Mouse (Mus musculus) heart, embryonic 16.5 days (tissue): ENCODE data around the gene Gm20388. TPM values are rescaled to one million over a fixed set of nuclear protein-coding genes. Genes with fewer than 3 reads are reported as not detected.
A peak's percentile ranks its signal among the peaks of the same experiment; 100 is the strongest.

Experiments used
- ATAC-seq: fragments of 200-750 bp; cut with Nextera tagmentation; replicated peaks from 2 replicates; pipeline ENCODE4 v1.8.0; 2017; ENCODE audit warnings: moderate number of reproducible peaks; ENCODE audit not compliant: insufficient read depth, low FRiP score; ENCODE audit errors: extremely low read depth
- H3K27ac ChIP-seq: fragments of 300-500 bp; sonication (generic); 2 replicates; pipeline ENCODE4 v1.5.1; 2014; ENCODE audit warnings: mild to moderate bottlenecking, low read length, control low read depth, moderate library complexity
- H3K27me3 ChIP-seq: fragments of 300-500 bp; sonication (generic); 2 replicates; pipeline ENCODE4 v1.6.1; 2014; ENCODE audit warnings: low read length, mixed read lengths; ENCODE audit not compliant: control insufficient read depth, insufficient read depth
- H3K36me3 ChIP-seq: fragments of 300-500 bp; sonication (generic); 2 replicates; pipeline ENCODE4 v1.6.1; 2014; ENCODE audit not compliant: control insufficient read depth, insufficient read depth
- H3K4me1 ChIP-seq: fragments of 300-500 bp; sonication (generic); 2 replicates; pipeline ENCODE4 v1.6.1; 2014; ENCODE audit warnings: low read length, mixed read lengths; ENCODE audit not compliant: control insufficient read depth, insufficient read depth
- H3K4me2 ChIP-seq: fragments of 300-500 bp; sonication (generic); 2 replicates; pipeline ENCODE4 v1.6.1; 2014; ENCODE audit warnings: low read depth, mild to moderate bottlenecking, control low read depth, low read length
- H3K4me3 ChIP-seq: fragments of 300-500 bp; sonication (generic); 2 replicates; pipeline ENCODE4 v1.5.1; 2014; ENCODE audit warnings: mild to moderate bottlenecking, control low read depth, low read length
- H3K9ac ChIP-seq: fragments of 300-500 bp; sonication (generic); 2 replicates; pipeline ENCODE4 v1.6.1; 2014; ENCODE audit warnings: low read length, control low read depth
- H3K9me3 ChIP-seq: fragments of 300-500 bp; sonication (generic); replicated peaks from 2 replicates; pipeline ENCODE4 v1.6.1; 2016; ENCODE audit warnings: low read length; ENCODE audit not compliant: control insufficient read depth
- WGBS: fragments of 180-500 bp; shearing (Covaris S2); extraction: QIAGEN DNeasy Blood & Tissue Kit; methylation state at CpG from one replicate; pipeline ENCODE4 v1.1.7; 2014; 5-methylcytosine and 5-hydroxymethylcytosine counted together
- polyA plus RNA-seq: library from polyadenylated mRNA; unstranded; fragments of >200 nt; fragmentation: Nextera tagmentation; extraction: Ambion mirVana; gene quantifications from 2 replicates; pipeline ENCODE4 v1.2.1, GENCODE M21; 2015

Gm20388 gene
- polyA plus RNA-seq, 1 experiment from 2014 or later: 4.5 TPM

- no peaks in the 10 kb centered on the region for H3K9me3 ChIP-seq
- 85% methylated on average over 2 of the region's 2 CpGs for WGBS
- no peak overlapping the region for H3K9ac ChIP-seq
- H3K4me1 ChIP-seq: peaks cover 17% of the 10 kb centered on the region
- H3K4me3 ChIP-seq: no peak overlapping the region
- no peak overlapping the region for H3K27ac ChIP-seq
- no peaks in the 10 kb centered on the region for H3K36me3 ChIP-seq
- ATAC-seq: no peak
- H3K4me2 ChIP-seq: no peak overlapping the region
- no peaks in the 10 kb centered on the region for H3K27me3 ChIP-seq
Observed at GRCm38 (mm10) chr8:120452111-120452510, 541.5 kb downstream of the Gm20388 start.

GRCm38 (mm10) chr8:120454404-120454803 is 543.8 kb downstream of the Gm20388 start:
- Histone ChIP-seq H3K27me3 (no peaks in the 10 kb centered on the region), H3K9ac (no peak overlapping the region), H3K4me1 (peaks cover 14% of the 10 kb centered on the region), H3K4me3 (no peak overlapping the region), H3K36me3 (no peaks in the 10 kb centered on the region), H3K27ac (no peak overlapping the region), H3K9me3 (no peaks in the 10 kb centered on the region), H3K4me2 (no peak overlapping the region)
- ATAC-seq: no peak
- 49% methylated on average over 6 of the region's 6 CpGs for whole genome bisulfite sequencing

- Histone ChIP-seq H3K9ac (peak overlapping the region; percentile 27), H3K4me2 (no peak overlapping the region), H3K27ac (no peak overlapping the region; the same call in 1 of the 2 replicates), H3K36me3 (no peaks in the 10 kb centered on the region), H3K27me3 (no peaks in the 10 kb centered on the region), H3K9me3 (no peaks in the 10 kb centered on the region), H3K4me3 (no peak overlapping the region), H3K4me1 (peaks cover 48% of the 10 kb centered on the region)
- no peak for ATAC-seq
- 40% methylated on average over 6 of the region's 6 CpGs for WGBS
Observed at GRCm38 (mm10) chr8:120460375-120460774, 549.7 kb downstream of the Gm20388 start.

GRCm38 (mm10) chr8:120462119-120462551 is 551.5 kb downstream of the Gm20388 start:
- Histone ChIP-seq H3K4me2 (peak overlapping the region; percentile 34), H3K4me3 (no peak overlapping the region), H3K27ac (peak overlapping the region; percentile 52), H3K27me3 (no peaks in the 10 kb centered on the region), H3K36me3 (no peaks in the 10 kb centered on the region), H3K4me1 (peaks cover 56% of the 10 kb centered on the region), H3K9me3 (no peaks in the 10 kb centered on the region), H3K9ac (peak overlapping the region; percentile 58; the same call in 1 of the 2 replicates)
- peak; percentile 49 for ATAC-seq
- 19% methylated on average over 15 of the region's 15 CpGs for WGBS

GRCm38 (mm10) chr8:120462611-120463010 is 552.0 kb downstream of the Gm20388 start:
- Histone ChIP-seq H3K4me3 (no peak overlapping the region), H3K9ac (no peak overlapping the region), H3K9me3 (no peaks in the 10 kb centered on the region), H3K4me2 (peak overlapping the region; percentile 34; the same call in 1 of the 2 replicates), H3K36me3 (no peaks in the 10 kb centered on the region), H3K27ac (peak overlapping the region; percentile 52), H3K4me1 (peaks cover 56% of the 10 kb centered on the region), H3K27me3 (no peaks in the 10 kb centered on the region)
- no peak for ATAC-seq
- WGBS: 66% methylated on average over 6 of the region's 6 CpGs

GRCm38 (mm10) chr8:120463918-120464584 is 553.4 kb downstream of the Gm20388 start:
- WGBS: 89% methylated on average over 7 of the region's 9 CpGs
- Histone ChIP-seq H3K4me1 (peaks cover 56% of the 10 kb centered on the region), H3K4me3 (no peak overlapping the region), H3K36me3 (no peaks in the 10 kb centered on the region), H3K9ac (no peak overlapping the region), H3K9me3 (no peaks in the 10 kb centered on the region), H3K27ac (peak overlapping the region; percentile 41; the same call in 1 of the 2 replicates), H3K4me2 (no peak overlapping the region), H3K27me3 (no peaks in the 10 kb centered on the region)
- ATAC-seq: no peak

- Histone ChIP-seq H3K4me3 (no peak overlapping the region), H3K9me3 (no peaks in the 10 kb centered on the region), H3K27ac (peak overlapping the region; percentile 41; the same call in 1 of the 2 replicates), H3K9ac (no peak overlapping the region), H3K4me2 (no peak overlapping the region), H3K4me1 (peaks cover 53% of the 10 kb centered on the region), H3K27me3 (no peaks in the 10 kb centered on the region), H3K36me3 (no peaks in the 10 kb centered on the region)
- WGBS: 49% methylated on average over 4 of the region's 4 CpGs
- ATAC-seq: no peak
Observed at GRCm38 (mm10) chr8:120464585-120464937, 553.9 kb downstream of the Gm20388 start.

- Histone ChIP-seq H3K4me1 (peaks cover 42% of the 10 kb centered on the region), H3K27ac (peak overlapping the region; percentile 75), H3K36me3 (no peaks in the 10 kb centered on the region), H3K4me2 (peak overlapping the region; percentile 36), H3K9ac (peak overlapping the region; percentile 43; the same call in 1 of the 2 replicates), H3K9me3 (no peaks in the 10 kb centered on the region), H3K27me3 (no peaks in the 10 kb centered on the region; the same call in 1 of the 2 replicates), H3K4me3 (no peak overlapping the region)
- 5% methylated on average over 8 of the region's 8 CpGs for WGBS
- peak; percentile 46 for ATAC-seq
Observed at GRCm38 (mm10) chr8:120465710-120466109, 555.1 kb downstream of the Gm20388 start.

- Histone ChIP-seq H3K4me3 (no peak overlapping the region), H3K9me3 (no peaks in the 10 kb centered on the region), H3K36me3 (no peaks in the 10 kb centered on the region), H3K27me3 (no peaks in the 10 kb centered on the region; the same call in 1 of the 2 replicates), H3K4me1 (peaks cover 41% of the 10 kb centered on the region), H3K27ac (peak overlapping the region; percentile 75; the same call in 1 of the 2 replicates), H3K4me2 (peak overlapping the region; percentile 36; the same call in 1 of the 2 replicates), H3K9ac (no peak overlapping the region)
- 61% methylated on average over 10 of the region's 10 CpGs for WGBS
- ATAC-seq: no peak
Observed at GRCm38 (mm10) chr8:120466266-120466665, 555.6 kb downstream of the Gm20388 start.
